Mouse (Mus musculus) MEL (cell line): ENCODE results near the gene Hivep2.

Experiments
- CHD2 ChIP-seq: IDR thresholded peaks from 2 replicates; pipeline ENCODE4 v1.6.1; 2011; ENCODE audit warnings: low read length, improper control_type of control experiment
- CTCF ChIP-seq, 3 experiments: IDR thresholded peaks in 2 of 3; conservative IDR thresholded peaks in 1 of 3; 2 replicates each; pipeline ENCODE4 v1.5.1; 2011 to 2012; ENCODE audit warnings: low read length in 3 of 3, low read depth in 2 of 3, mild to moderate bottlenecking in 2 of 3, improper control_type of control experiment in 1 of 3, inconsistent platforms in 1 of 3, mixed read lengths in 1 of 3, moderate library complexity in 1 of 3; ENCODE audit not compliant: control insufficient read depth in 1 of 3, insufficient read depth in 1 of 3, poor library complexity in 1 of 3, severe bottlenecking in 1 of 3

DNA sequence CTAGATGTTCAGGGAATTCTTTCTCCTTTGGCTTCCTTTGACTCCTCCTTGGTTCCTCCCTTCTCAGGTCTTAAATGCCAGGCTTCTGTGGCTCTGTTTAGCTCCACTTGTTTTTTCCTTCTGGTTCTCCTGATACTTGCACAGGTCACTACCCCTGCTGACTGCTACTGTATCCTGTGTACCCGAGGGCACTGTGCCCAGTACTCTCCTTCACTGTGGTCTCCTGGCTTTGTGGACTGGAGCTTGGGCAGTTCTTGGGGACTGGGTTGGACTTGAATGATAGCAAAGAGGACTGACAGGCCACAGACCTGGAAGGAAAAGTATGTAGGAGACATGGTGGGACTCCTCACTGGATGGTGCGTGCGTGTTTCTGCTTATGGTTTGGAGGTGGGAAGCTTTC is 106.6 kb downstream of the Hivep2 start:
- TF ChIP-seq CHD2 = no peak
- TF ChIP-seq CTCF (IDR thresholded peaks at IDR 0.05 in 2 of 3, conservative IDR thresholded peaks at IDR 0.05 in 1 of 3; ENCODE audit: control insufficient read depth in 1 of 3, insufficient read depth in 1 of 3, low read depth in 2 of 3, low read length in 3 of 3, poor library complexity in 1 of 3, severe bottlenecking in 1 of 3) = no peak
